Mouse (Mus musculus) spleen, embryonic (tissue): ENCODE measurements around the gene Rrp1.

Experiments used
- CTCF ChIA-PET: fragments of 350-600 bp; sonication (Branson Sonifier 250); formaldehyde crosslinking; loops from one replicate; lab custom pipeline; 2022; lab: Charles Lee

The Rrp1 gene

DNA sequence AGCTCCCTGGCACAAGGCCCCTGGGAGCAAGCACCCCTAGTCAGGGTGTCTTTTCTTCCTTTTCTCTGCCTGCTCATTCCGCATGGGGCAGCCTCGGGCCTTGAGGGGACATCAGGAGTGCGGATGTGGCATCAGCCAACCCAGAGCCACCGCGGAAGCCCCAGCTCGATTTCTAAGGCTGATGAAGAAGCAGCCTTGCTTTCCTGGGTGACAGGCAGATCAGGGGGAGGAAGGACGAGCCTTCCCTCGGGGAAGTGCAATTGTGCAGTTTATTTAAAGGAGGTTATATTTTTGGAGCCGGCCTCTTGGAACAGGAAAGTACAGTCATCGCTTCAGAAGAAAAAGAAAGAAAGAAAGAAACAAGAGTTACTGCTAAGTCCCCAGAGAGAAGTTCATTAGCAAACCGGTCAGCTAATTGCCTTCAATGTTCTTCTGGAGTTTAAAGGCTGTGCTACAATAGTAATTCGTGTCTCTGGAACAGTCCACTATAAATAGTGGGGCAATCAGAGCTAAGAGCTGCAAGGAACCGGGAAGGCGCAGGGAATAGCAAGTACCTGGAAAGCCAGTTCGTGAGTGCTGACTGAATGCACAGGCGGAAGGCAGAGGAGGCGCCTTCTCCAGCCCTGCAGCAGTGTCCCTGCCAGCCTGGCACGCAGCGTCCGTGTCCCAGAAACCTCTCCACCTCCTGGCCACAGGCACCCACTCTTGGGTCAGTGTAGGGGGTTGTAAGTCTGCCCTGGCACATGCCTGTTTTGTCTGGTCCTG is 24.4 kb downstream of the Rrp1 start:
- CTCF ChIA-PET = interaction anchor here (0.5 kb wide), 2 partner anchors 43 to 121 kb away, joined by 3 to 10 read pairs; no protein-coding TSS in a partner anchor

DNA sequence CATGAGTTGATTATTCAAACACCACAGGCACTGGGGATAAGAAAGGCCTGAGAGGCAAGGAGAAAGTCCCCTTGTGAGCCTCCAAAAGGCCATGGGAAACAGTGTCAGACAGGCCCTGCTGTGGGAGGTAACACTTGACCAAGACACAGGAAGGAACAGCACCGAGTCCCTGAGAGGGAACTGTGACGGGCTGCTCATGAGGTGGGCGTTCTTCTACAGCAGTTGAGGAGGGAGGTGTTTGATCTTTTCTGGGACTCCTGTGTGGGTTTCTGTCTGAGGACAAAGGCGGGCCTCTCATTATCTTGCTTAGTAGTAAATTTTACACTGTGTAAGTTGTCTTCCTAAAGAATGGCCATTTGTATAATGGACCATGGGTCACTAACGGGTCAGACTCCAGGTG is 27.3 kb downstream of the Rrp1 start:
- CTCF ChIA-PET = interaction anchor here (0.6 kb wide), 1 partner anchor 211 kb away, joined by 4 read pairs; no protein-coding TSS in a partner anchor

DNA sequence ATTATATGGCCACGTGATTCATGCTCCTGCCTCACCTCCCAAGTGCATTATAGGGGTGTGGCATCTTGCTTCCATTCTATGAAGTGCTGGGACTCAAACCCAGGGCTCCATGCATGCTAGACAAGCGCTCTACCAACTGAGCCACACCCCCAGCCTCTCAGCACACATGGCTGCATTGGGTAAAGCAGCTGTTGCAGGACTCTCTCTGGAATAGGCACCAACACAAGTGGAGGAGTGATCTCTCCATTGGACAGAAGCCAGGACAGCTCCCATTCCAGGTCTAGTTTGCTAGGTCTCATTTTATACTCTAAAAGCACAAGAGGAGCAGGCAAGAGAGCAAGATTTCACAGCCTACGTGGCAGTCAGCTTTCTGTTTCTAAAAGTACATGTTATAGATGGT is 29.3 kb downstream of the Rrp1 start:
- CTCF ChIA-PET = no interaction called here

DNA sequence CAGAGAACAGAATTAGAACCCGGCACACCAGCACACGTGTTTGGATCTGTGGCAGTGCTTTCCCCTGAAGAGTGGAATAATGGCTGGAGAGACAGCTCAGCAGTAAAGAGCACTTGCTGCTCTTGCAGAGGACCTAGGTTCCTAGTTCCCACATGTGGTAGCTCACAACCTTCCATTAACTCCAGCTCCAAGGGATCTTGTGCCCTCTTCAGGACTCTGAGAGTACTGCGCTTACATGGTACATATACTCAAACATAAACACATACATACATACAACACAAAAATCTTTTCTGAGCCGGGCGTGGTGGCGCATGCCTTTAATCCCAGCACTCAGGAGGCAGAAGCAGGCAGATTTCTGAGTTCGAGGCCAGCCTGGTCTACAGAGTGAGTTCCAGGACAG is 34.3 kb downstream of the Rrp1 start:
- CTCF ChIA-PET = no interaction called here

DNA sequence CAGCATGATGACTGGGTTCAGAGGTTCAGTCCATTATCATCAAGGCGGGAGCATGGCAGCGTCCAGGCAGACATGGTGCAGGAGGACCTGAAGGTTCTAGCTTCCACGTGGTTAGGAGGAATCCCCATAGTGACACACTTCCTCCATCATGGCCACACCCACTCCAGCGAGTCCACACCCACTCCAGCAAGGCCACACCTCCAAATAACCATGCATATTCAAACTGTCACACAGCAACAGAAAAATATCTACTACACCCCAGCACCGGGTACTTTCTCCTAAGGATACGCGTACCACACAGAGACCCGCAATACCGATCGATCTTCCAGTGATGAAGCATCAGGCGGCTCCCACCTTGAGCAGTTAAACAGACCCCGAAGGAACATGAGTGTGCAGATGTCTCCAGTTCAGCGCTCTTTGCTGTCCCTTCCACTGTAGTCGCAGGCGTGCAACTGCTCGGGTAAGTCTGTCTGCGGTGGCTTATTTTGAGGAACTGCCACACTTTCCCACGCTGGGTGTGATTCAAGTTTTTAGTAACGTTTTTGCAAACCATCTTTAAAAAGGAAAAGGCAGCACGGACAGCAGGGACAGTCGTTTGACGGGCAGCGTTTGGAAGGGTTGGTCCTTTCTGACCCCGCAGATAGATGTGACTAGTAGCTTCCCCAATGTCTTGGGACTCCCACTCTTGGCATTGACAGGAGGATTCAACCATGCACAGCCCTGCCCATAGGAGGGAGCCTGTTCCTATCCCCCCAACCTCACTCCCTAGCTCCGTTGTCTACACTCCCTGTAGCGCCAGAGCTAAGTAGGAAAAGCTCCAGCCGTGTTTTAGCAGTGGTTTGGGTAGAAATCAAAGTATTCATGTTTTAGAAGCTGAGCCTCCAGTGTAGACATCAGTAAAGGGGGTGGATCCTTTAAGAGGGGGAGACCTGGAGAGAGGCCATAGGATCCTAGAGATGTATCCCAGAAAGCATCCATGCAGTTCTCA is 39.9 kb downstream of the Rrp1 start:
- CTCF ChIA-PET = no interaction called here

DNA sequence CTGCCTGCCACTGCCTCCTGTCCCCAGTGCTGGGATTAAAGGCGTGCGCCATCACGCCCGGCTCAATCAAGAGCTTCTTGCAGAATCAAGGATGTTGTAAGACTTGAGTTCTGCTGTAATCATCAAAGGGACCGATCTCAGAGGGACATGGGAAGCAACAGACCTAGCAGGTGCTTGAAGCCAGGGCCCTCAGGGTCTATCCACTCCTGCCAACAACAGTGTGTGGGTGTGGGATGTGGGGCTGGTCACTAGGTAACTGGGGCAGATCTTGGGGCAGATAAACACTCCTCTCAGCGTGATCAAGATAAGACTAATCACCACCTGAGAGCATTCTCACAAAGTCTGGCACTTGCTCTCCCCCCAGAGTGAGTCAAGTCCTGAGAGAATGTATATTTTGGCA is 41.1 kb downstream of the Rrp1 start:
- CTCF ChIA-PET = interaction anchor here (0.6 kb wide), 3 partner anchors 103 to 1929 kb away, joined by 3 read pairs; partner anchors contain the start of gene Pcnt

DNA sequence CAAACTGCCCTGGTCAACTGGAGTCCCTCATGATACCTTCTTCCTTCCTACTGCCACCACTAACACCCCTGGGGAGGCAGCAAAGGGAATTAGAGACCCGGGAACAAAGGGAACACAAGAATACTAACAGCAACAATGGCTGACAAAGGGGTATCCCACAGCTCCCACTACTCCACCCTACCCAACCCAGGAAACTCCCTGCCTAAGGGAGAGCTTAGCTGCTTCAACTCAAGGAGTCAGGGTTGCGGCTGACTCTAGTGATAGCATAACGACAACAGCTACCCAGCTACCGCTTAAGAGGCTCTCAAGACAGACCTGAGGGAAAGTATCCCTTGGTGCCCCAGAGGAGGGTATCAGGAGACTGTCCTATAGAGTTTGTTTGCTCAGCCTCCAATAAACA is 45.3 kb downstream of the Rrp1 start:
- CTCF ChIA-PET = interaction anchor here (1.1 kb wide), 1 partner anchor 11 kb away, joined by 3 read pairs; no protein-coding TSS in a partner anchor

DNA sequence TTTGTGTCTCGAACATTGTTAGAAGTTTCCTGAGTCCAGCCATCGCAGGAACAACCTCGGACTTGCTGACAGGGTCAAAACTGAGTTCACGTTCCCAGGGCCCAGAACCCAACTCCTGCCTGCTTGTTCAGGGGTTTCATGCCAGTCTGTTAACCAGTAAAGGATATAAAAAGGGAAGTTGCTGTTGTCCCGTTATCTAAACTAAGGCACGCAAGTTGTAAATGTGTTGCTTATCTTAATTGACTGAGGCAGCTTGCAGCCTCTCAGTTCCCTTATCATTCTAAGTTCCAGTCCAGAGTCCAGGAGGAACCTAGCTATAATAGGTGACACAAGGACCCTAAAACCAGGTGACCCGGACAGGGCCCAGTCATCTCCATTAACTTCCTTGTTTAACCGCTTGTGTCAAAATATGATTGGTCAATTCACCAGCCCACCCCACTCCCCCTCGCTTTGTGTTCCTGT is 46.0 kb downstream of the Rrp1 start:
- CTCF ChIA-PET = interaction anchor here (0.6 to 1.1 kb wide), 3 partner anchors 10 to 193 kb away, joined by 3 read pairs; no protein-coding TSS in a partner anchor

DNA sequence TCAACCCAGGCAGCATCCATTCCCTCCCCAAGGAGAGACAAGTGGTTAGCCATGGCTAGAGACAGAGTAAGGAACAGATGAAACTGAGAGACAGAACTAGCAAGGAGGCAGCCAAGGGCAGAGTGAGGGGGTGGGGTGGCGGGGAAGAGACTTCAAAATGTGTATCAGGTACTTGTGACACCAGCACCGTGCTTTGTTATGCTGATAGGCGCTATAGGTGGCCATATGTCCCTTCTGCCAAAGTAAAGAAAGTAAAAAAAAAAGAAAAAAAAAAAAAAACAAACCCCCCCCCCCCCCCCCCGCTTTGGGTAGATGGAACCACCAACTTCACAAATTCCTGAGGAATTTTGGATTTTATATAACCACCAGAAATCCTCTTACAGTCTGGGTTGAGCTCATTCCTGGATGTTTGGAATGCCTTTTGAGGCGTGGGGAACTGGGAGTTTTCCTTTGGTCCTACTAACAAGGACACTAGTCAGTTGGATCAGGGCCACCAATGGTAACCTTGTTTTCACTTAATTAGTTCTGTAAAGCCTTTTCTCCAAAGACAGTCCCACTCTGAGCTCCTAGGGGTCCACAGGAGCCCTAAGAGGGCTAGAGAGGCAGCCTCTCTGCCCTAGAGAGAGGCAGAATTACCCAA is 46.5 kb downstream of the Rrp1 start:
- CTCF ChIA-PET = interaction anchor here (0.6 to 1.1 kb wide), 3 partner anchors 10 to 192 kb away, joined by 3 read pairs; no protein-coding TSS in a partner anchor

DNA sequence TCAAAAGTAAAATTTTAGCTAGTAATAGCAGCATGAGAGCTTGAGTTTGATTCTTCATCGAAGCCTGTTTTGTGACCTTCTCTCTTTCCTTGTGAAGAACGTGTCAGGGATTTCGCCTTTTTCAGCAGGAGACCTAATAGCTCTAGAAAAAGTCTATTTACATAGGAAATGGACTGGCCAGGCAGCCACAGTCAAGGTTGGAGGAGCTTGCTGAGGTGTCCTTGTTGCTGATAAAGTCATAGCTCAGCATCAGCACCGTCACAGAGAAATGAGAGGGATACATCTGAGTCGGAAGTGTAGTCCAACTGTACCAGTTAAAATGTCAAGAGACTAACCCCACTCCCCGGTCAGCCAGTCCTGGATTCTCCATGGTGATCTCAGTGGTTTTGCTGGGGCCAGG is 47.3 kb downstream of the Rrp1 start:
- CTCF ChIA-PET = no interaction called here

DNA sequence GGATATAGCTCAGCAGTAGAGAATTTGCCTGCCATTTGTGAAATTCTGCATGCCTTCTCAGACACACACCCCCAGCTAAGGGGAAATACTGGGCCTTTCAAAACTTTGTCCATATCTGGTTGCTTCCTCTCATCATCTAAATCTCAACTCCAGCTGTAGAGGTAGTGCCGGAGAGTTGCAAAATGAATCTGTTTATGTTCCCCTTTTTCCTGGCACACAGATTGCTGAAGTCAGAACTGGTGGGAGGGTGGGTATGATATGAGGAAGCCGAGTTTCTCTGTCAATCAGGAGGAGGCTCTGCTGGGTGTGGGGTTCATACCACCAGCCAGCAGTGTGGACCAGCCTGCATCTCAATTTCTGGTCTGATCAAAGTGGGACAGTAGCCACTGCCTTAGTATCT is 48.7 kb downstream of the Rrp1 start:
- CTCF ChIA-PET = no interaction called here

DNA sequence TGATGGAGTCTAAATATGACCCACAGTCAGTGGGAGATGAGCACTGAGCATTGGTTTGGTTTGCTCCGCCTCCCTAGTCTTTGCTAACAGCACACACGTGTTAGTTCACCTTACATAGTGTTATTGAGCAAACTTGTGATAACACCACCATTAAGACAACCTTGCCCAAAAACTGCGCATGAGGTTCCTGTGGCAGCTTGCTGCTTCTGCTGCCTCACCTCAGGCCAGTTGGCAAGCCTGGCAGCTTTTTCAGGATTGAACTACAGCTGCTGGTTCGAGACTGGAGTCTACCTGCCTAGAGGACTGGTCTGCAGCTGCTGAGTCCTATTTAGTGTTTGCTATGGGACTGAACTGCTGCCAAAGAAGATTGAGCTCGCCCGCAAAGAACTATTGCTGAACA is 49.5 kb downstream of the Rrp1 start:
- CTCF ChIA-PET = no interaction called here

DNA sequence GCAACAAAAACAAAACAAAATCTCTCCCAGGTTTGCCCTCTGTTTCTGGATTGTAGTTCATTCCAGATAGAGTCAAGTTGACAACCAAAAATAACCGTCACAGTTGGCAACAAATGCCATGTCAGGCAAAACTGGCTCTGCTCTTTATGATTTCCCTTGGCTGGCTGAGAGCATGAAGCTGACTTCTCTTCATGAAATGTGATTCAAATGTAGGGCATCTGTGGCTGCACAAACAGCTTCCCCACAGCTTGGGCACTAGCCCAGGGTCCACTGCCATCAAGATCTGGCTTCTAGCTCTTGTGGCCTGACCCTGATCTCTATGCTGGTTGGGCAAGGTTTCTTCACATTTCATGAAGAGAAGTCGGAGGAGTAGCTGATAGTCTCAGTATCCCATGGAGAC is 50.9 kb downstream of the Rrp1 start:
- CTCF ChIA-PET = interaction anchor here (0.6 kb wide), 1 partner anchor 647 kb away, joined by 10 read pairs; the partner anchor contains the start of gene Gm10142

DNA sequence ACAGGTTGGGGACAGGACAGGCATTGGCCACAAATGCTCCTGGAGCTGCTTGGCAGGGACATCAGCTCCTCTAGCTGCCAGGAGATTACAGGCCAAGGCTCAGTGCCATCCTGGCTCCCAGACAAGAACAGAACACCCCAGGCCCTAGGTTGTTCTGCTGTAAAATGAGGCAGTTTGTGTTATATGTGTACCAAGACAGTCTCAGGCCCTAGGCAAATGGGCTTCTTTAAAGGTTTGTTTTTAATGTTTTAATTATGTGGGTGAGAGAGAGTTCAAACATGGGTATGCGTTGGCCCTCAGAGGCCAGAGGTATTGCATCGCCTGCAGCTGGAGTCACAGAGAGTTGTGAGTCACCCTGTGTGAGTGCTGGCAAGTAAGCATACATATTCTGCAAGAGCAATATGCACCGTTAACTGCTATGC is 52.5 kb downstream of the Rrp1 start:
- CTCF ChIA-PET = interaction anchor here (0.5 to 0.8 kb wide), 2 partner anchors 60 to 322 kb away, joined by 7 to 10 read pairs; no protein-coding TSS in a partner anchor

DNA sequence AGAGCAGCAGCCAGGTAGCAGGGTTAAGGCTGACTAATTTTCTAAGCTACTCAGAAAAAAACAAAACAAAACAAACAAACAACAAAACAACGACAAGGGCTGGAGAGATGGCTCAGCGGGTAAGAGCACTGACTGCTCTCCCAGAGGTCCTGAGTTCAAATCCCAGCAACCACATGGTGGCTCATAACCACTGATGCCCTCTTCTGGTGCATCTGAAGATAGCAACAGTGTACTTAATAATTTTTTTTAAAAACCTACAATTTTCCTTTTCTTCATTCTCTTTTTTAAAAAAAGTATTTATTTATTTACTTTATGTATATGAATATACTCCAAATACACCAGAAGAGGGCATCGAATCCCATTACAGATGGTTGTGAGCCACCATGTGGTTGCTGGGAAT is 53.8 kb downstream of the Rrp1 start:
- CTCF ChIA-PET = interaction anchor here (0.7 to 2.2 kb wide), 3 partner anchors 62 to 128 kb away, joined by 3 to 5 read pairs (median 4); no protein-coding TSS in a partner anchor

DNA sequence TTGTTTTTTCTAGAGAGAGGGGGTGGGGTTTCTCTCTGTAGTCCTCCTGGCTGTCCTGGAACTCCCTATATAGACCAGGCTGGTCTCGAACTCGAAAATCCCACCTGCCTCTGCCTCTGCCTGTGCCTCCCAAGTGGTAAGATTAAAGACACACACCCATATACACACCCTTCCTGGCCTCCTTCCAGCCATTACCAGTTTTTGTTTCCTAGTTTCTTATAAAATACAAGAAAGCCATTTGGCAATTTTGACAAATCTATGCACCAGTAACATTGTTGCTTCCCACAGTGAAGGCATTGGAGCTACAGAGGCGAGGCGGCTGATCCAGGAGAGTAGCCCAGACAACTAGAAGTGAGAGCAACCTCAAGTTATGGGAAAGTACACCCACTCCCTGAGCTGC is 54.6 kb downstream of the Rrp1 start:
- CTCF ChIA-PET = interaction anchor here (0.6 to 2.2 kb wide), 4 partner anchors 11 to 79 kb away, joined by 3 to 5 read pairs (median 3); no protein-coding TSS in a partner anchor

DNA sequence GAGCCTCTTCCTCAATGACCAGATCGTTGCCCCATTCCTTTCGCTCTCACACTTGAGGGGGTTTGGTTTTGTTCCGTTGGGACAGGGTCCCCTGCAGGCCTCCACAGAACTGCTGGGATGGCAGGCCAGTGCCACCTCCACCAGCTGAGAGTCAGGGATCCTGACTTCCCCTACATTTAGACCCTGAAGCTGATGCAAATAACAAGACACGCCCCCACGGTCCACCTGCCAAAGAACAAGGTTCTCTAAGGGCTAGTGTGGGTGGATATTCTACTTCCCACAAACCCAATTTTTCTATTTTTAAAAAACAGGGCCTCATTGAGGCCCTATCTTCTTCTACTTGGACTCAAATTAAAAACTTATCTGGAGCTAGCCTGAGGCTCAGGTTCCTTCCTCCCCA is 55.1 kb downstream of the Rrp1 start:
- CTCF ChIA-PET = interaction anchor here (0.6 to 2.2 kb wide), 5 partner anchors 12 to 79 kb away, joined by 3 to 5 read pairs (median 3); no protein-coding TSS in a partner anchor

DNA sequence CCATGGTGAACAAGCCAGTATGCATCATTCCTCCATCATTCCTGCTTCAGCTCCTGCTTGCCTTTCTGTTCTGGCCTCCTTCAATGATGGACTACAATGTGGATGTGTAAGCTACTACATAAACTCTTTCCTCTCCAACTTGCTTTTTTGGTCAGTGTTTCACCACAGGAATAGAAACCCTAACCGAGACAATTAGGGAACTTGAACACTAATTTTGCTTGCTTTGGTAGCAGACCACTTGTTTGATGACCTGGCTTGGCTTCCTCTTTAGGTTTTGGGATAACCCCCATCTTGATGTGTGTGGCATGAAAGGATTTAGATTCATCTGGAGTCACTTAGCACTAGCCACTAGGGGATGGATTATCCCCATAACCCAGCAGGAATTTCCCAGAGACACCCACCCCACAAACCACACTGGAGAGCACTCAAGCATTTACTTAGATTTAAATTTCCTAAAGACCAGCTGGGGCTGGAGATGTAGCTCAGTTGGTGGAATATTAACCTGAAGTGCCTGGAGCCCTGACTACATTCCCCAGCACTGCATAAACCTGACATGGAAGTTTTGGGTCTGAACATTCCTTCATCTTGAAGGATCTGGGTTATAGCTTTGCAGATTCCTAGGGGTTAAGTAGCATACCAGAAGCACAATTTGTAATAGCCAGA is 56.8 kb downstream of the Rrp1 start:
- CTCF ChIA-PET = interaction anchor here (0.8 to 1.0 kb wide), 2 partner anchors 11 to 13 kb away, joined by 3 read pairs; no protein-coding TSS in a partner anchor

DNA sequence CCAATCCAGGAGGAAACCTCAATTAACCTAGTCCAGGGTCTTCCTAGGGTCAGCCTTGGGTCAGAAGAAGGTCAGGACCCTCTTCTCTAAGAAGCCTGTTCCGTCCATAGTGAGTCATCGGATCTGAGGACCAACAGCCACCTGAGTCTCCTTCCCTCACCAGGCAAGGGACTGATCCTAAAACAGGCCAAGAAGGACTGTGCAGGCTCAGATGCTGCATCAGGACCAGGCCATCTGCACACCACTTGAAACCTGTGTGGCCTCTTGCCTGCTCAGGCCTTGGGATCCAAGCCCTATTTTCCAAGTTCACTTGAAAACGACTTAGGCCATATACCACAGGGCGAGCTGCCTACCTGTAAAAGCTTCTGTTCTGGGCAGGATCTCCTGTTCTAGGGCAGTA is 59.6 kb downstream of the Rrp1 start:
- CTCF ChIA-PET = interaction anchor here (0.6 to 1.2 kb wide), 3 partner anchors 10 to 326 kb away, joined by 4 to 16 read pairs (median 8); no protein-coding TSS in a partner anchor

DNA sequence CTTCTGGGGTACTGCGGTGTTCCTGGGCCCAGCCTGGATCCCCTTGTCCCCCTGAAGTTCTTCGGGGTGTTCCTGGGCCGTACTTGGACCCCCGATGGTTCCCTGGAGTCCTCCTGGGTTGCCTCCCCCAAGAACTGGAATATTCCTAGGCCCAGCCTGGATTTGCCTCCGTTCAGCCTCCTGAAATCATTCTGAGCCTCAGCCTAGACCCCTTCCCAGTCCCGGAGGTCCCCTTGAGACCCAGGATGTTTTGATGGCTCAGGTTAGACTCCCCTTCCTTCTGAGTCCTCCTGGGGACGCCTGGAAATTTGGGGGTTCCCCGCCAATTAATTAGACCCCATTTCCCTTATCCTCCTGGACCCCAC is 60.2 kb downstream of the Rrp1 start:
- CTCF ChIA-PET = interaction anchor here (0.6 to 1.2 kb wide), 2 partner anchors 26 to 325 kb away, joined by 3 to 8 read pairs; no protein-coding TSS in a partner anchor
